Mouse (Mus musculus) small intestine, adult 2 months (tissue): ENCODE data around the gene Cep57.

Experiments used
- CTCF ChIP-seq: fragments of 200-500 bp; IDR thresholded peaks from 2 replicates; pipeline ENCODE4 v1.5.1; 2012; ENCODE audit warnings: low read depth, mild to moderate bottlenecking, control low read depth, inconsistent platforms, low read length, moderate library complexity, mixed read lengths; ENCODE audit not compliant: insufficient replicate concordance, insufficient read length; ENCODE audit errors: extremely low read depth
- POLR2A ChIP-seq: fragments of 200-500 bp; IDR thresholded peaks from 2 replicates; pipeline ENCODE4 v1.6.1; 2012; ENCODE audit warnings: low read depth, mild to moderate bottlenecking, control low read depth, inconsistent platforms, low read length, moderate library complexity

DNA sequence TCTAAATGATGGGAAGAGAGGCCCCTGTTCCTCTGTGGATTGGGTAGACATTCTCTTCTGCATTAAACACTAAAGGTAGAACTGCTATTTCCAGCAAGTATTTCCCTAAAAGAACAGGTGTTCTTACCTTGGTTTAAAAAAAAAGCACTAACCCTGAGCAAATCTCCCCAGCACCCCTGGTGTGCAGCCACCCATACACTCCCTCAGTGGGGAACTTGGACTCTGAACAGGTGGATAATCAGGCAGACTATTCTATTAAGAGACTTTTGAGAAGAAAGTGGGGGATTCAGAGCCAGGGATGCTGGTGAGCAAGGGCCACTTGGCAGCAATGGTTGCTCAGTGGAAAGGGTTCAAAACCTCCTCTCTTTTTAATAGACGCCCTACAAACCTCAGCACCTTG is 29.3 kb upstream of the Cep57 start:
- no peak for TF ChIP-seq CTCF
- no peak for TF ChIP-seq POLR2A
